Mouse (Mus musculus): ENCODE measurements around the gene Xlr5c.
"Not testable (repeated sequence)": the region's sequence is repeated elsewhere in the genome, so short reads cannot be mapped to it uniquely, and the experiment has no call there.

Gene Xlr5c

GRCm38 (mm10) chrX:73292876-73293275 lies at the start of gene Xlr5c, which contains the start of gene Xlr5a:
Gene Xlr5c (minus strand): TSS chrX:73292976.
Gene Xlr5a (minus strand): TSS chrX:73292976.
- DNase-seq (ENCODE audit: low spot score in 2 of 2): not testable (repeated sequence)

- peak; percentile 34 to 50 for DNase-seq (ENCODE audit: low spot score in 2 of 2)
These were observed 49.7 kb upstream of the Xlr5c start, which contains the start of gene Zfp275 for GRCm38 (mm10) chrX:73342483-73342895. Gene Zfp275 (plus strand): TSS chrX:73342621.

- no peak for DNase-seq (ENCODE audit: low spot score in 2 of 2)
These were observed 49.3 kb upstream of the Xlr5c start for GRCm38 (mm10) chrX:73342068-73342467.

- no peak for DNase-seq (ENCODE audit: low spot score in 2 of 2)
These were observed 48.7 kb upstream of the Xlr5c start for GRCm38 (mm10) chrX:73341473-73341872.

- no peak for DNase-seq (ENCODE audit: low spot score in 2 of 2)
These were observed 44.0 kb upstream of the Xlr5c start, which contains the start of gene Gm45015 for GRCm38 (mm10) chrX:73336740-73337139. Gene Gm45015 (minus strand): TSS chrX:73336840.

- no peak for DNase-seq (ENCODE audit: low spot score in 2 of 2)
These were observed 40.8 kb upstream of the Xlr5c start for GRCm38 (mm10) chrX:73333548-73333947.

GRCm38 (mm10) chrX:73327215-73327614 lies 34.4 kb upstream of the Xlr5c start:
- no peak for DNase-seq (ENCODE audit: low spot score in 2 of 2)

GRCm38 (mm10) chrX:73321029-73321428 lies 28.3 kb upstream of the Xlr5c start:
- DNase-seq (ENCODE audit: low spot score in 2 of 2): no peak

GRCm38 (mm10) chrX:73312522-73312921 lies 19.7 kb upstream of the Xlr5c start:
- DNase-seq (ENCODE audit: low spot score in 2 of 2): no peak

- DNase-seq (ENCODE audit: low spot score in 2 of 2): not testable (repeated sequence)
These were observed 3.0 kb upstream of the Xlr5c start for GRCm38 (mm10) chrX:73295745-73296144.

- not testable (repeated sequence) for DNase-seq (ENCODE audit: low spot score in 2 of 2)
These were observed 27.5 kb downstream of the Xlr5c start, which contains the start of gene Xlr3c for GRCm38 (mm10) chrX:73265270-73265669. Gene Xlr3c (minus strand): TSS chrX:73265390.

GRCm38 (mm10) chrX:73262428-73262827 lies 30.3 kb downstream of the Xlr5c start:
- not testable (repeated sequence) for DNase-seq (ENCODE audit: low spot score in 2 of 2)

GRCm38 (mm10) chrX:73242821-73243325 lies 49.9 kb downstream of the Xlr5c start, which contains the start of gene Xlr4c:
Gene Xlr4c (minus strand): TSS chrX:73243130.
- DNase-seq (ENCODE audit: low spot score in 2 of 2): not testable (repeated sequence)

All from frontal cortex, postnatal 14 days (tissue).